Mouse (Mus musculus) heart, postnatal 0 days (tissue): Measurements from ENCODE around the gene Ppp6r1. TPM values are rescaled to one million over a fixed set of nuclear protein-coding genes. Genes with fewer than 3 reads are reported as not detected.

Experiments used
- ATAC-seq: fragments of 200-750 bp; cut with Nextera tagmentation; 2 replicates; pipeline ENCODE4 v1.8.0; 2017; ENCODE audit warnings: low read depth, moderate number of reproducible peaks, moderate library complexity; ENCODE audit not compliant: insufficient read depth
- DNase-seq: peaks from one replicate; pipeline ENCODE4 v3.0.0-alpha.2; 2016; ENCODE audit warnings: low spot score
- H3K27ac ChIP-seq: fragments of 300-500 bp; sonication (generic); 2 replicates; pipeline ENCODE4 v1.5.1; 2014; ENCODE audit warnings: low read depth, mild to moderate bottlenecking
- H3K27me3 ChIP-seq: fragments of 300-500 bp; sonication (generic); 2 replicates; pipeline ENCODE4 v1.6.1; 2014; ENCODE audit warnings: low read length, mixed read lengths; ENCODE audit not compliant: control insufficient read depth, insufficient read depth
- H3K36me3 ChIP-seq: fragments of 300-500 bp; sonication (generic); replicated peaks from 2 replicates; pipeline ENCODE4 v1.6.1; 2014; ENCODE audit warnings: low read length, mixed read lengths; ENCODE audit not compliant: control insufficient read depth, insufficient read depth
- H3K4me1 ChIP-seq: fragments of 300-500 bp; sonication (generic); 2 replicates; pipeline ENCODE4 v1.6.1; 2014; ENCODE audit warnings: antibody characterized with exemption; ENCODE audit not compliant: control insufficient read depth, insufficient read depth
- H3K4me2 ChIP-seq: fragments of 300-500 bp; sonication (generic); 2 replicates; pipeline ENCODE4 v1.6.1; 2014; ENCODE audit warnings: low read depth, mild to moderate bottlenecking, low read length, moderate library complexity
- H3K4me3 ChIP-seq: fragments of 300-500 bp; sonication (generic); 2 replicates; pipeline ENCODE4 v1.5.1; 2014; ENCODE audit warnings: low read depth, low read length
- H3K9ac ChIP-seq: fragments of 300-500 bp; sonication (generic); replicated peaks from 2 replicates; pipeline ENCODE4 v1.6.1; 2014; ENCODE audit warnings: low read depth, low read length, mixed read lengths
- H3K9me3 ChIP-seq: fragments of 300-500 bp; sonication (generic); replicated peaks from 2 replicates; pipeline ENCODE4 v1.6.1; 2016; ENCODE audit warnings: low read length; ENCODE audit not compliant: control insufficient read depth
- CTCF ChIP-seq: IDR thresholded peaks from 2 replicates; pipeline ENCODE4 v1.5.1; 2016; ENCODE audit warnings: antibody characterized with exemption, control low read depth, low read depth
- EP300 ChIP-seq: IDR thresholded peaks from 2 replicates; pipeline ENCODE4 v1.6.1; 2016; ENCODE audit warnings: antibody characterized with exemption, low read depth
- WGBS: fragments of 180-500 bp; shearing (Covaris S2); extraction: QIAGEN DNeasy Blood & Tissue Kit; methylation state at CpG from one replicate; pipeline ENCODE4 v1.1.7; 2014; 5-methylcytosine and 5-hydroxymethylcytosine counted together
- polyA plus RNA-seq: library from polyadenylated mRNA; unstranded; fragments of >200 nt; fragmentation: Nextera tagmentation; extraction: Ambion mirVana; gene quantifications from 2 replicates; pipeline ENCODE4 v1.2.1, GENCODE M21; 2015
- total RNA-seq: library from RNA; depleted of rRNA; stranded (reverse); fragments of >200 nt; gene quantifications from 2 replicates; pipeline ENCODE4 v1.2.3, GENCODE M21; 2014; ENCODE audit warnings: low replicate concordance

Gene Ppp6r1
- total and polyA plus RNA-seq, 2 experiments from 2014 or later: 5.7 to 101 TPM

- Histone ChIP-seq H3K4me1 (peaks cover 6% of the 10 kb centered on the region; the same call in 1 of the 2 replicates), H3K4me2 (no peak overlapping the region), H3K36me3 (peaks cover 61% of the 10 kb centered on the region), H3K27ac (no peak overlapping the region), H3K27me3 (no peaks in the 10 kb centered on the region), H3K4me3 (no peak overlapping the region), H3K9me3 (no peaks in the 10 kb centered on the region), H3K9ac (no peak overlapping the region)
- TF ChIP-seq CTCF (no peak), EP300 (no peak)
- ATAC-seq (no peak), DNase-seq (no peak)
- 75% methylated on average over 7 of the region's 7 CpGs for WGBS
Observed at GRCm38 (mm10) chr7:4675200-4675599, 16.4 kb upstream of the Ppp6r1 start.

- WGBS: 87% methylated on average over 12 of the region's 12 CpGs
Observed at GRCm38 (mm10) chr7:4674114-4674731, 15.4 kb upstream of the Ppp6r1 start.

GRCm38 (mm10) chr7:4671956-4672355, 13.1 kb upstream of the Ppp6r1 start:
- H3K9me3 ChIP-seq: no peaks in the 10 kb centered on the region
- DNase-seq: peak; percentile 69
- H3K36me3 ChIP-seq: peaks cover 64% of the 10 kb centered on the region
- peaks cover 6% of the 10 kb centered on the region; the same call in 1 of the 2 replicates for H3K4me1 ChIP-seq
- TF ChIP-seq EP300: no peak
- TF ChIP-seq CTCF: no peak
- no peaks in the 10 kb centered on the region for H3K27me3 ChIP-seq
- peak; percentile 91 for ATAC-seq
- no peak overlapping the region for H3K9ac ChIP-seq
- WGBS: 59% methylated on average over 4 of the region's 4 CpGs
- no peak overlapping the region for H3K4me3 ChIP-seq
- H3K27ac ChIP-seq: peak overlapping the region; percentile 81
- H3K4me2 ChIP-seq: no peak overlapping the region

More at GRCm38 (mm10) chr7:4674114-4674731, 15.4 kb upstream of the Ppp6r1 start:
- peaks cover 68% of the 10 kb centered on the region for H3K36me3 ChIP-seq
- H3K9ac ChIP-seq: no peak overlapping the region
- H3K4me1 ChIP-seq: peaks cover 6% of the 10 kb centered on the region; the same call in 1 of the 2 replicates
- DNase-seq (no peak), ATAC-seq (no peak)
- no peaks in the 10 kb centered on the region for H3K27me3 ChIP-seq
- no peaks in the 10 kb centered on the region for H3K9me3 ChIP-seq
- no peak overlapping the region for H3K4me2 ChIP-seq
- H3K27ac ChIP-seq: no peak overlapping the region
- TF ChIP-seq CTCF: no peak
- no peak for TF ChIP-seq EP300
- no peak overlapping the region for H3K4me3 ChIP-seq

- 82% methylated on average over 8 of the region's 8 CpGs for WGBS
- no peak for ATAC-seq
Observed at GRCm38 (mm10) chr7:4670655-4671255, 11.9 kb upstream of the Ppp6r1 start.

GRCm38 (mm10) chr7:4669156-4669555, 10.3 kb upstream of the Ppp6r1 start:
- Histone ChIP-seq H3K4me1 (peaks cover 6% of the 10 kb centered on the region; the same call in 1 of the 2 replicates), H3K9me3 (no peaks in the 10 kb centered on the region), H3K9ac (no peak overlapping the region), H3K27me3 (no peaks in the 10 kb centered on the region), H3K4me2 (no peak overlapping the region), H3K36me3 (peaks cover 55% of the 10 kb centered on the region), H3K4me3 (no peak overlapping the region), H3K27ac (no peak overlapping the region)
- DNase-seq: no peak
- 94% methylated on average over 9 of the region's 9 CpGs for WGBS
- TF ChIP-seq CTCF: no peak
- TF ChIP-seq EP300: no peak
- ATAC-seq: no peak

More at GRCm38 (mm10) chr7:4670655-4671255, 11.9 kb upstream of the Ppp6r1 start:
- Histone ChIP-seq H3K27ac (no peak overlapping the region), H3K9me3 (no peaks in the 10 kb centered on the region), H3K36me3 (peaks cover 64% of the 10 kb centered on the region), H3K4me2 (no peak overlapping the region), H3K4me3 (no peak overlapping the region), H3K4me1 (peaks cover 6% of the 10 kb centered on the region; the same call in 1 of the 2 replicates), H3K9ac (no peak overlapping the region), H3K27me3 (no peaks in the 10 kb centered on the region)
- no peak for DNase-seq
- TF ChIP-seq CTCF (no peak), EP300 (no peak)
